Mouse (Mus musculus): ENCODE results near the gene Hfe2. TPM values are rescaled to one million over a fixed set of nuclear protein-coding genes. Genes with fewer than 3 reads are reported as not detected.

The Hfe2 gene
- total RNA-seq, 1 experiment from 2014 or later, result not detected

DNA sequence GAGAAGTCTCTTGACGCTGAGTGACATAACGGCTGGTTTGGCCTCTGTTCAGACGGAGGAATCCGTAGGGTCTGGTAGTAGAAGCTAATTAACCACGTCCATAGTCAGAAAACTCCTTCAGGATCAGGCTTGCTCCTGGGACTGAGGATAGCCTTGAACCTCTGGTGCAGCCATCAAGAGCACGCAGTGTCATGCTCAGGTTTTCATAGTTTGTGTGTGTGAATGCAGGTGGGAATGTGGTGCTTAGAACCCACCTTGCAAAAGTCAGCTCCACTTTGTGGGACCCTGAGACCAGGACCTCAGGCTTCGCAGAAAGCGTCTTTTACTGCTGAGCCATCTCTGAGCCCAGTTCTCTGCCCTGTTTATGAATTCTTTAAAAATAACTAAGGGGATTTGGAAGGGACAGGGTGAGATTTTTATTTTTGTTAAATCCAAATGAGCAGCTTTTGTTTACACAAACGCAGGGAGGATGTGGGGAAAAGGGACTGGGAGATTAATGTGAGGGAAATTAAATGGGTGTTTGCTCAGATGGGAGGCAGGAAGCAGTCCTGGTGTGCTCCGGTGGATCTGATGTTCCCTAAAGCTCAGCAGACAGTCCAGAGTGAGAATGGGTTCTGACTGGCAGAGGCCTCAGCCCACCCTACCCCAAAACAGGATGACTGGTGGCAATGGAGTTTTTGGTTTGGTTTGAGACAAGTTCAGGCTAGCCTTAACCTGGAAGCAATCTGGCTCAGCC lies 37.1 kb downstream of the Hfe2 start:
- no peak for ATAC-seq (replicated peaks in 1 of 2; ENCODE audit: insufficient read depth in 1 of 2, low FRiP score in 2 of 2, low TSS enrichment in 1 of 2, low read depth in 1 of 2, poor library complexity in 2 of 2, severe bottlenecking in 2 of 2)

DNA sequence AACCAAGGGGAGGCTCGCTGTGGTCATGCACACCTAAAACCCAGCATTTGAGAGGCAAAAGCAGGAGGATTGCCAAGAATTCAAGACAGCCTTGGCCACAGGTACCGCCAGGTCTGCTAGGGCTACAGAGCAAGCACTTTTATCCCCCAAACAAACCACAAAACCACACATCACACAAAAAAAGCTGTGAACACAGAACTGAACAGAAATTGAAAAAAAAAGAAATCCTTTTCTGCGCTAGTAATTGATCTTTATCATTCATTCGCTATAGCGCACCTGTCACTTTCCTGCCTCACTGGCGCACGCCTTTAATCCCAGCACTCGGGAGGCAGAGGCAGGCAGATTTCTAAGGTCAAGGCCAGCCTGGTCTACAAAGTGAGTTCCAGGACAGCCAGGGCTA lies 38.3 kb downstream of the Hfe2 start:
- no peak for ATAC-seq (replicated peaks in 1 of 2; ENCODE audit: insufficient read depth in 1 of 2, low FRiP score in 2 of 2, low TSS enrichment in 1 of 2, low read depth in 1 of 2, poor library complexity in 2 of 2, severe bottlenecking in 2 of 2)

DNA sequence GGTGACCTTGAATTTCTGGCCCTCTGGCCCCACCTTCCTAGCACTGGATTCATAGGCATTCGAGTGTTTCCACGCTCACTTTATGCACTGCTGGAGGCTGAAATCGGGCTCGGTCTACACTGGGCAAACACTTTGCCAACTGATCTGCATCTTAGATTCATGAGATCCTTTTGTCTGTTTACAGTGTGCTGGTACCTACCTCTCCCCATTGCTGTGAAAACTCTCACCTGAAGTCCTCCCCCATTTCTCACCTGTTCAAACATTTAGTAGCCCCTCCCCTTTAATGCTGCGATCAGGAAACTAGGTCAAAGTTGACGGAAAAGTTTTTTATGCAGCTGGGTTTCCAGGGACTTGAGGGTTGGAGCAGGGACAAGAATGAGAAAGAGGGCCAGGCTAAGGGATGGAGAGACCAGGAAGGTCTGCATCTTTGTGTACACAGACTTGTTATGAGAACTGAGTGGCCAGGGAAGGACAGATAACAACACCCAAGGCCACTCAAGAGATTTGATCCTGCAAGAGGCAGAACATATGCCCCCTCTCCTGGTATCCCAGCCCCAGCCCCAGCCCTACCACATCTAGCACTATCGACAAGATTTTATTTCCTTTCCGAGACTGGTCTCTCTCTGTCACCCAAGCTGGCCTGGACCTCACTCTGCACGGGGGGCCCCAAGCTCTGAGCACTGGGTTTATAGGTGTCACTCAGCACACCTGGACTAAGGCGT lies 39.1 kb downstream of the Hfe2 start:
- peak in 1 of 2 experiments; percentile 4; a peak in 1 of 4 replicates for ATAC-seq (replicated peaks in 1 of 2; ENCODE audit: insufficient read depth in 1 of 2, low FRiP score in 2 of 2, low TSS enrichment in 1 of 2, low read depth in 1 of 2, poor library complexity in 2 of 2, severe bottlenecking in 2 of 2)

DNA sequence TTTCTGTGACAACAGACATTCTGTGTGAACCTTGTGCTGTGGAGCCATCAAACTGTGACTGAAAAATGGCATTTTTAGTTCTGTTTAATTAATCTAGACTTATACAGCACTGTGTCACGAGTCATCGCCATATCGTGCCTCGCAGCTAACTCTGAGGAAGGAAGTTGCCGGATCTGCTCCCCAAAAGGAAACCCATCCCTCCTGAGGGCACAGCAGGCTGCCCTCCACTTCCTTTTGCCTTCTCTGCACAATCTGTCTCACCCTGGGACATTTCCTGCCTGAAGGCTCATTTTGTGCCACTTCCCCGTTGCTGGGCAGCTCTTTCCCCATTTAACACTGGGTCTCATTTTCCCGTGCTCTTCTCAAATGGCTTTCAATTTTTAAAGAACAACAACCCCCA lies 39.7 kb downstream of the Hfe2 start:
- peak; percentile 79 to 91 for ATAC-seq (replicated peaks in 1 of 2; ENCODE audit: insufficient read depth in 1 of 2, low FRiP score in 2 of 2, low TSS enrichment in 1 of 2, low read depth in 1 of 2, poor library complexity in 2 of 2, severe bottlenecking in 2 of 2)

DNA sequence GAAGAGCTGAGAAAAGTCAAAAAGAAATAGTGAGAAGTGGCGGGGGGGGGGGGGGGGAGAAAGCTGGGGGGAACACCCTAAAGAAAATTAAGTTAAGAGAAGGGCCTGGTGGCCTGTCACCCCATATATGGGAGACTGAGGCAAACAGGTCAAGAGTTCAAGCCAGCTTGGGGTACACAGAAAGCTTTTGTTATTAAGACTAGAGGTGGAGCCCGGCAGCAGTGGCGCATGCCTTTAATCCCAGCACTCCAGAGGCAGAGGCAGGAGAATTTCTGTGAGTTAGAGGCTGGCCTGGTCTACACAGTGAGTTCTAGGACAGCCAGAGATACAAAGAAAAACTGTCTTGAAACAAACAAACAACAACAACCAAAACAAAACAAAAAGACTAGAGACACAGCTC lies 40.1 kb downstream of the Hfe2 start:
- ATAC-seq (replicated peaks in 1 of 2; ENCODE audit: insufficient read depth in 1 of 2, low FRiP score in 2 of 2, low TSS enrichment in 1 of 2, low read depth in 1 of 2, poor library complexity in 2 of 2, severe bottlenecking in 2 of 2), result no peak

DNA sequence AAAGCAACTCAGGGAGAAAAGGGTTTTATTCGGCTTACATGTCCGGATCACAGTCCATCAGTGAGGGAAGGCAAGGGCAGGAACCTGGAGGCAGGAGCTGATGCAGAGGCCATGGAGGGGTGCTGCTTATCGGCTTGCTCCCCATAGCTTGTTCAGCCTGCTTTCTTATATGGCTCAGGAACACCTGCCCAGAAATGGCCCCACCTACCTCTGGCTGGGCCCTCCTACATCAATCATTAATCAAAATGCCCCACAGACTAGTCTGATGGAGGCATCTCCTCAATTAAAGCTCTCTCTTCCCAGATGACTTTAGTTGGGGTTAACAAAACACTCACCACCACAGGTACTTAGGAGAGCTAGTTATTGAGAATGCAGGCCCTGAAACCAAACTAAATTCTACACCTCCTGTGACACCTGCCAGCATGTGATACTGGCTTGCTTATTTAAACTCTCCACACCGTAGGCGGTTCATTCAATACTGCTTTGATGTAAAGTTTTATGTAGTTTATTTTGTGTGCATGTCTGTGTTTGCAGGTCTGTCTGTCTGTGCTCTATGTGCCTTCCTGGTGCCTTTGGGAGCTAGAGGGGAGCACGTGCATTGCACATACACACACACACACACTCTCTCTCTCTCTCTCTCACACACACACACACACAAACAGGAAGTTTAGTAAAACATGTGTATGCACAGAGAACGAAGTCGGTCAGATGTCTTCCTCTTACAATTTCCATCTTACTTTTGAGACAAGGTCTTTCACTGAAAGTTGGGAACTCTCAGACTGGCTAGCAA lies 41.9 kb downstream of the Hfe2 start:
- no peak for ATAC-seq (replicated peaks in 1 of 2; ENCODE audit: insufficient read depth in 1 of 2, low FRiP score in 2 of 2, low TSS enrichment in 1 of 2, low read depth in 1 of 2, poor library complexity in 2 of 2, severe bottlenecking in 2 of 2)

DNA sequence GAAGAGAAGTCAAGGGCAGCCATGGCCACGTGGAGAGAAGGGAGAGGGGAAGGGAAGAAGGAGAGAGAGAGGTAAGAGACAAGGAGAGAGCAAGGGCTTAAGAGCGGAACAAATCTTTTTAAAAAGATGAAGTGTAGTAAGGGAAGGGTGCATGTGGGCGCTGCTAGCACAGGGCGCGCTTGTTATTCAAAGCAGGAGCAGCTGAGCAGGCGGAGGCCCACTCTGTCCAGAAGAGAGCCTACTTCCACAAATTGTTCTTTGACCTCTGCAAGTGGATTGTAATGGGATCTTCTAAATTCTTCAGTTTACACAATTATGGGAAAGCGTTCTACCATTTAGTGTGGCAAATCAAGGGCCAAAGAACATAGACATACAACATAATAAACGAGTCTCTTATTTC lies 43.6 kb downstream of the Hfe2 start:
- ATAC-seq (replicated peaks in 1 of 2; ENCODE audit: insufficient read depth in 1 of 2, low FRiP score in 2 of 2, low TSS enrichment in 1 of 2, low read depth in 1 of 2, poor library complexity in 2 of 2, severe bottlenecking in 2 of 2), result no peak

DNA sequence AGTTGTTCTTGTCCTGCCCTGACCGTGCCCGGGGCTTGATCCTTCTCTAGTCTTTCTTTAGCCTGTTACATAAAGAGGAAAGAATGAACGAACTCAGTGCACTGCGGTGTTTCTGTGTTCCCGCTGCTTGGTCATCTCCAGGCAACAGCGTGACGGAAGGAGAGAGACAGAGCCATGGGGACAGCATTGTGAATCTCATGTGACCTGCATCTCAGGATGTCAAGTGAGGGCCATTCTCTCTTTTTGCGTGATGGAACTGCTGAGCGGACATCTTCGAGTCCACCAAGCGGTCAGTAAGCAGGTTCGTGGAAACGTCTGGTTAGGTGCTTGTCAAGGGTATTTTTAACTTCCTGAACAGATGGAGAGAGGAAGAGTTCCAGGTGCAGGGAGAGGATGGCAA lies 44.5 kb downstream of the Hfe2 start:
- no peak for ATAC-seq (replicated peaks in 1 of 2; ENCODE audit: insufficient read depth in 1 of 2, low FRiP score in 2 of 2, low TSS enrichment in 1 of 2, low read depth in 1 of 2, poor library complexity in 2 of 2, severe bottlenecking in 2 of 2)

DNA sequence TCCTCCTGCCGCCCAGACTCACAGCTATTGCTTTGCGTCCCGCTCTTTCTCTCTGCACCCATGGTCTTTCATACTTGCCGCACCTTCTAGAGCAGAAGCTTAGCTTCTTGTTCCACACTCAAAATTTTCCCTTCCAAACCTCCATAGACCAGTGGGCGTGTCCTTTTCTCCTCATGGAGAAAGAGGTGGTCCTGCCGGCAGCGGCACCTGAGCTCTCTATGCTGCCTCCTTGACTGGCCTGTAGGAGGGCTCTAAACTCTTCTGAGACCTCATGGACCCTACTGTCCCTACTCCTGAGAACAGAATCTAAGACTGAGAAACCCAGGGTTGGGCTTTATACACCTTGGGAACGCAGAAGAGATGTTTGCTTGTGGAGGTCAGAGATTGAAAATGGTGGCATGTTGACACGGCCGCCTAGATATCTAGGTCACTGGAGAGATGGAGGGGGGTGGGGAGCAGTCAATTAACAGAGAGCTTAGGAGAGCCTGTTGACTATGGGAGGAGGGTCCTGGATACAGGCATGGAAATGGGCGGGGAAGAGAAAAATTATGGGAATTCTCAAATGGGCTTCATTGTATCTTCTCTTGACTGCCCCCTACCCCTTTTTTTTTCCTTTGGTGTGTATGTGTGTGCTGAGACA lies 45.1 kb downstream of the Hfe2 start:
- ATAC-seq (replicated peaks in 1 of 2; ENCODE audit: insufficient read depth in 1 of 2, low FRiP score in 2 of 2, low TSS enrichment in 1 of 2, low read depth in 1 of 2, poor library complexity in 2 of 2, severe bottlenecking in 2 of 2), result no peak

DNA sequence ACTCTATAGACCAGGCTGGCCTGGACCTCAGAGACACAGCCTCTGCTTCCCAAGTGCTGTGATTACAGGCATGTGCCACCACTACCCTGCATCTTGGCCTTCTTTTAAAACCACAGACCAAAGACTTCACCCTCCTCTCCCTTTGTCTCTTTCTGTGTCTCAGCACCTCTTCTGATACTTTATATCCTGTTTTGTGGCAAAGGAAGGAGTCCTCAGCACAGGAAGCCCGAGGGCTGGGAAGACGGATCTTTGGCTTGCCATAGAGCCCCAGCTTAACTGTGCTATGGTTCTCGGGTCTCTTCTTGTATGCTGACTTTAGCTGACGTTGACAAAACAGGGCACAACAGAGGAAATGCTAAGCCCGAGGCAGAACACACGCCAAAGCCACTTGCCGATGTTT lies 45.7 kb downstream of the Hfe2 start:
- ATAC-seq (replicated peaks in 1 of 2; ENCODE audit: insufficient read depth in 1 of 2, low FRiP score in 2 of 2, low TSS enrichment in 1 of 2, low read depth in 1 of 2, poor library complexity in 2 of 2, severe bottlenecking in 2 of 2), result no peak

DNA sequence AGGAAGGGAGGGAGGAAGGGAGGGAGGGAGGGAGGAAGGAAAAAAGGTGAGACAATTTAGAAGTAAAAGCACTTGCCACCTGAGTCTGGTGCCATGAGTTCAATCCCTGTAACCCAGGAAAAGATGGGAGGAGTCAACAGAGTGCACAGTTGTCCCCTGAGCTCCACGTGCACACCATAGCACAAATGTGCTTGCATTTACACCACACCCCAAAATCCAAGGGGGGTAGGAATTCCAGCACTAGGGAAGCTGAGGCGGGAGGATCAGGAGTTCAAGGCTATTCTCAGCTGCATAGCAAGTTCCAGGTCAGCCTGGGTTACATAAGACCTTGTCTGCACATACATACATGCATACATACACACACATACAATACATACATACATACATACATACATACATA lies 46.4 kb downstream of the Hfe2 start:
- no peak for ATAC-seq (replicated peaks in 1 of 2; ENCODE audit: insufficient read depth in 1 of 2, low FRiP score in 2 of 2, low TSS enrichment in 1 of 2, low read depth in 1 of 2, poor library complexity in 2 of 2, severe bottlenecking in 2 of 2)

DNA sequence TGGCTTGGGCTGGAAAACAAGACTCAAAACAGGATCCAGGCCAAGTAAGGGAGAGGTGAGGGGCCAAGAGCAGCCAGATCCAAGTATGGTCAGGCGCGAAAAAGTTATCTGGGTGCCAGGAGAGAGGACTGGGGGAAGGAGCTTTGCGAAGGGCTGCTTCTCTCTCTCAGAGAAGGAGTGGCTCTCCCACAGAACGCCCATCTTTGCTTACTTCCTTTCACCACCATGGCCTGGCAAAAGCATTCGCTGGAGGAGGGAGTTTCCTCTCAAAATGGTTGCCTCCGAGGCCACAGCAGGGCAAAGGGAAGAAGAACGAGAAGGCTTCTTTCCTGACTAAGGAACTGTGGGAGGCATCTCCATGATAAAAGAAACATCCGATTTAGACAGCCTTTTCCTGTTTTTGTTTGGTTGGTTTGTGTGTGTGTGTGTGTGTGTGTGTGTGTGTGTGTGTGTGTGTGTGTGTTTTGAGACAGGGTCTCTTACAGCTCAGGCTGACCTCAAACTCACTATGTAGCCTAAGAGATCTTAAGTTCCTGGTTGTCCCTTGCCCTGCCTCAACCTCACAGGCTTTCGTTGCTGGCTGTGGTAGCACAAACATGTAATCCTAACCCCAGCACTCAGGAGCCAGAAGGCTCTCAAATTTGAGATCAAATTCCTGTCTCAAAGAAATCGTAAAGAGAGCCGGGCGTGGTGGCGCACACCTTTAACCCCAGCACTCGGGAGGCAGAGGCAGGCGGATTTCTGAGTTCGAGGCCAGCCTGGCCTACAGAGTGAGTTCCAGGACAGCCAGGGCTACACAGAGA lies 47.1 kb downstream of the Hfe2 start:
- ATAC-seq (replicated peaks in 1 of 2; ENCODE audit: insufficient read depth in 1 of 2, low FRiP score in 2 of 2, low TSS enrichment in 1 of 2, low read depth in 1 of 2, poor library complexity in 2 of 2, severe bottlenecking in 2 of 2), result peak; percentile 23 to 26; a peak in 2 of 4 replicates

DNA sequence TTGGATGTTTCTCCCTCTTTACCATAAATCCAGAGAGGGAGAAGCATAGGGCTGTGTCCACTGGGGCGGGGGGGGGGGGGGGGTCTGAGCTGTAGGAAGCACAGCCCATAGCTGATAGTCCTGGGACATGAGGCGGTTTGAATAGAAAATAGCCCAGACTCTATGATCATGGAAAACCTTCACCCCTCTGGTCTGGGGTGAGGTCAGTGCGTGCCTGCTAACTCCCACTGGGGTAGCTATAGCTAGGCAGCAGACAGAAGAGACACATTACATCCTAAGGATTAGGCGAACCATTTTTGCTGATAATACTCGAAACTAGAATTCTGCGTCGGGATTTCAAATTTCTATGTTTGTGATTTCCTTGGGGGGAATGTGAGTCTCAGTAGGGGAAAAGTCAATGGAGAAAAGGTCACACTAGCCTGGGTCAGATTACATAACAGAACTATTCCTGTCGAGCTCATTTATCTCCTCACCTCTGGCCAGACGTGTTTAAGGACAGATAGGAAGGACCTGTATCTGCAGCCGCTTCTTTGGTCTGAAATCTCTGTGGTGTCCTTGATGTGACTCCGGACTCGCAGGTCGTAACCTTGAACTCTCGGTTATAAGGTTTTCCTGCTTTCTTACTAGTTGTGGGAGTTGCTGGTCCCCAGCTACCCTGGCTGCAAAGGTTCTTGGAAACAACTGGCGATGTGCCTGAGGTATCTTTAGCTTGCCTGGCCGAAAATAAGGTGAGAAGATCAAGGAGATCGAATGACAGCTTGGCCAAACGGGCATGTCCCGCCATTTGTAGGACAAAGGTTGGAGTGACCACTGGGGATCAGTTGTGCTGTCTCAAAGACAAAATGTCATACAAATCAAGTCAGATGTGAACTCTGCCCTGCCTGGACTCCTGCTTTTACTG lies 48.9 kb downstream of the Hfe2 start:
- no peak for ATAC-seq (replicated peaks in 1 of 2; ENCODE audit: insufficient read depth in 1 of 2, low FRiP score in 2 of 2, low TSS enrichment in 1 of 2, low read depth in 1 of 2, poor library complexity in 2 of 2, severe bottlenecking in 2 of 2)

DNA sequence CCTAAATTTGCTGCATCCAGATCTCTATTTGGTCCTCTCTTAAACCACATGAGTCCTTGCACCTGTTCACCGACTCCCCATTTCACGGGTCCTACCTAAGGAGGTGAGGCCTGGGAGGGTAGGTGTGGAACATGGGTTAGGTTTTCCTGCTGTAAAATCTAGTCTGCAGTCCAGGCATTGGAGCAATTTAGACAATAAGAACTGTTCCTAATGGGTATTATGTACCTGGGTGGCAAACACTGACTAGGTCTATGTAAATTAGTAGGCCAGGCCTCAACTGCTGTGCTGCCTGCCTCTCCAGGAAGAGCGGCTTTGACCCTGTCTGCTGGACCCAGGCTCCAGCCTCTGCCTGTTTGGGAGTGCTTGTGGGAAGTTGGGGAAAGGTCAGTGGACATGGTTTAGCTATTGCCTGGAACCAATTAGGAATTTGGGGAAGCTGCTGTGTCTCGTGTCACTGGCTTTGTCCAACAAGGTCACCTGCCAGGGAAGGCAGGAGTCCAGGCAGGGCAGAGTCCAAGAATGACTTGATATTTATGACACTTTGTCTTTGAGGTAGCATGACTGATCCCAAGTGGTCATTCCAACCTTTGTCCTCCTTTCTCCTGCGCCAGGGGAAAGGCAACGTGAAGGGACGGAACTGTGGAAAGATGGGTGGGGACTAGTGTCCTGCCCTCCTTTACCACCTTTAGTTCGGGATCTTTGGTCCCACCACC lies 50.5 kb downstream of the Hfe2 start:
- ATAC-seq (replicated peaks in 1 of 2; ENCODE audit: insufficient read depth in 1 of 2, low FRiP score in 2 of 2, low TSS enrichment in 1 of 2, low read depth in 1 of 2, poor library complexity in 2 of 2, severe bottlenecking in 2 of 2), result no peak

DNA sequence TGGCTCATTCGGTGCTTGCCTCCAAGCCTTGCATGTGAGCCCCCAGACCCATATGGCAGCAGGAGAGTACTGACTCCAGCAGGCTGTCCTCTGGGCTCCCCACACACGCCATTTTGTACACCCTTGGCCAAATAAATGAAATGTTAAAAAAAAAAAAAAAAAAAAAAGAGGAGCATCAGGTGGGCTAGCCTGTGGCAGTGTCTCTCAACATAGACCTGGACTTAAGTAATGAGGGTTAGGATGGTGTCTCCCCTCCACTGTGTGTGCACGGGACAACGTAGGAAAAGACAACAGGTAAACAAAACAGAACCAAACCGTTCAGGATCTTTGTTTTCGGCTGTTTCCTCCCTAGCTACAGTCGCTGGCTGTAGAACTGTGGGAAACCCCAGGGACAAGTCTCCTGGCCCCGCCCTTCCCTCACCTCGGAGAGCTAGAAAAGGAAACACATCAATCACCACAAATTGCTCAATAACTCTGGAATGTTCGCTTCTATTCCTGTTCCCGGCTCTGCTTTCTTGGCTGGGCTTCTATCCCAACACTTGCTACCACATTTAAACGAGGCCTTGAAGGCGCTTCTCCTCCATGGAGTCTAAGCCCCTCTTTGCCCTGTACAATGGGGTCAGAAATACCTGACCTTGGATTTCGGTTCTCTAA lies 51.2 kb downstream of the Hfe2 start:
- no peak; a peak in 1 of 4 replicates for ATAC-seq (replicated peaks in 1 of 2; ENCODE audit: insufficient read depth in 1 of 2, low FRiP score in 2 of 2, low TSS enrichment in 1 of 2, low read depth in 1 of 2, poor library complexity in 2 of 2, severe bottlenecking in 2 of 2)

All from hematopoietic stem cell, adult 5-6 weeks (primary cell).